Mouse (Mus musculus) heart, postnatal 0 days (tissue): ENCODE measurements around the gene Ints4.

Experiments
- CTCF ChIP-seq: IDR thresholded peaks from 2 replicates; pipeline ENCODE4 v1.5.1; 2016; ENCODE audit warnings: antibody characterized with exemption, control low read depth, low read depth
- EP300 ChIP-seq: IDR thresholded peaks from 2 replicates; pipeline ENCODE4 v1.6.1; 2016; ENCODE audit warnings: antibody characterized with exemption, low read depth

GRCm38 (mm10) chr7:97483378-97483777 is 2.6 kb downstream of the Ints4 start:
- TF ChIP-seq CTCF = no peak
- no peak for TF ChIP-seq EP300
